Mouse (Mus musculus) C2C12 (cell line): ENCODE measurements around the gene Grid1.

Experiments
- CEBPB ChIP-seq: IDR thresholded peaks from one replicate; pipeline ENCODE4 v1.6.1; 2011; ENCODE audit warnings: low read depth, mild to moderate bottlenecking, control low read depth, moderate library complexity
- CTCF ChIP-seq: IDR thresholded peaks from one replicate; pipeline ENCODE4 v1.5.1; 2011; ENCODE audit not compliant: control insufficient read depth, insufficient read depth, insufficient read length
- MYOD1 ChIP-seq: IDR thresholded peaks from one replicate; pipeline ENCODE4 v1.6.1; 2011; ENCODE audit warnings: low read depth; ENCODE audit not compliant: control insufficient read depth, insufficient read length
- MYOG ChIP-seq: IDR thresholded peaks from one replicate; pipeline ENCODE4 v1.6.1; 2011; ENCODE audit not compliant: control insufficient read depth, insufficient read length; ENCODE audit errors: extremely low read depth

- TF ChIP-seq MYOD1 (no peak), MYOG (no peak), CTCF (no peak), CEBPB (no peak)
Measured at GRCm38 (mm10) chr14:35138069-35138468, 318.2 kb downstream of the Grid1 start.
